Mouse (Mus musculus) midbrain, embryonic 11.5 days (tissue): ENCODE data around the gene Enoph1. TPM values are rescaled to one million over a fixed set of nuclear protein-coding genes. Genes with fewer than 3 reads are reported as not detected.

Source experiments
- ATAC-seq: fragments of 200-750 bp; cut with Nextera tagmentation; 2 replicates; pipeline ENCODE4 v1.8.0; 2017; ENCODE audit warnings: moderate TSS enrichment, moderate library complexity; ENCODE audit not compliant: low FRiP score
- DNase-seq: peaks from one replicate; pipeline ENCODE4 v3.0.0; 2015; ENCODE audit warnings: low spot score; ENCODE audit errors: missing footprints
- H3K27ac ChIP-seq: fragments of 300-500 bp; sonication (generic); 2 replicates; pipeline ENCODE4 v1.5.1; 2014; ENCODE audit warnings: low read depth, low read length
- H3K27me3 ChIP-seq: fragments of 300-500 bp; sonication (generic); 2 replicates; pipeline ENCODE4 v1.6.1; 2014; ENCODE audit warnings: mild to moderate bottlenecking, low read length, moderate library complexity, mixed read lengths; ENCODE audit not compliant: control insufficient read depth, insufficient read depth
- H3K36me3 ChIP-seq: fragments of 300-500 bp; sonication (generic); 2 replicates; pipeline ENCODE4 v1.6.1; 2014; ENCODE audit warnings: mild to moderate bottlenecking, low read length, moderate library complexity, mixed read lengths; ENCODE audit not compliant: control insufficient read depth, insufficient read depth
- H3K4me1 ChIP-seq: fragments of 300-500 bp; sonication (generic); 2 replicates; pipeline ENCODE4 v1.6.1; 2014; ENCODE audit warnings: low read length; ENCODE audit not compliant: control insufficient read depth, insufficient read depth
- H3K4me2 ChIP-seq: fragments of 300-500 bp; sonication (generic); 2 replicates; pipeline ENCODE4 v1.6.1; 2014; ENCODE audit warnings: mild to moderate bottlenecking, moderate library complexity
- H3K4me3 ChIP-seq: fragments of 300-500 bp; sonication (generic); 2 replicates; pipeline ENCODE4 v1.5.1; 2014; ENCODE audit warnings: low read depth, low read length
- H3K9ac ChIP-seq: fragments of 300-500 bp; sonication (generic); 2 replicates; pipeline ENCODE4 v1.6.1; 2014; ENCODE audit warnings: low read length
- H3K9me3 ChIP-seq: fragments of 300-500 bp; sonication (generic); 2 replicates; pipeline ENCODE4 v1.6.1; 2016; ENCODE audit warnings: low read length; ENCODE audit not compliant: control insufficient read depth
- WGBS: fragments of 180-500 bp; shearing (Covaris S2); extraction: QIAGEN DNeasy Blood & Tissue Kit; methylation state at CpG from one replicate; pipeline ENCODE4 v1.1.7; 2014; 5-methylcytosine and 5-hydroxymethylcytosine counted together
- polyA plus RNA-seq: library from polyadenylated mRNA; unstranded; fragments of >200 nt; fragmentation: Nextera tagmentation; extraction: Ambion mirVana; gene quantifications from 2 replicates; pipeline ENCODE4 v1.2.1, GENCODE M21; 2014

Enoph1 gene
- polyA plus RNA-seq, 1 experiment from 2014 or later, result 44.5 TPM

DNA sequence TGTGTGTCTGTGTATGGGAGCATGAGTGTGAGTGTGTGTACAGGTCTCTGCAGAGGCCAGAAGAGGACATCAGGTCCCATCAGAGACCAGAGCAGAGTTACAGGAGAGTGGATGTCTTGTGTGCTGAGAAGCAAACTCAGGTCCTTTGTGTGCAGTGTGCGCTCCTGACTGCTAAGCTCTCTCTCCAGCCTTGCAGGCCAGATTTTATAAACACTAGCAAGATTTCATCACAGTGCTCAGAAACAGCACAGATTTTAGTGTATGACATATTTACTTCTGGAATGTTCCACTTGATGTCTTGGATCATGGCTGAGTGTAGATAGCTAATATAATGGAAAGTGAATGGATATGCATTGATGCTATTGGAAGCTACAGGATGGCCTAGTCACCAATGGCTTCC lies 62.6 kb downstream of the Enoph1 start:
- Histone ChIP-seq H3K9me3 (no peaks in the 10 kb centered on the region), H3K4me1 (no peaks in the 10 kb centered on the region), H3K36me3 (no peaks in the 10 kb centered on the region), H3K27ac (no peak overlapping the region), H3K27me3 (no peaks in the 10 kb centered on the region), H3K9ac (no peak overlapping the region), H3K4me3 (no peak overlapping the region), H3K4me2 (no peak overlapping the region)
- DNase-seq (peak; percentile 71), ATAC-seq (no peak)
- 94% methylated on average over 1 of the region's 1 CpGs for WGBS

GRCm38 (mm10) chr5:100108866-100109265 lies 69.1 kb downstream of the Enoph1 start:
- Histone ChIP-seq H3K27me3 (no peaks in the 10 kb centered on the region), H3K36me3 (no peaks in the 10 kb centered on the region), H3K27ac (no peak overlapping the region), H3K4me3 (no peak overlapping the region), H3K4me2 (no peak overlapping the region), H3K4me1 (no peaks in the 10 kb centered on the region), H3K9me3 (no peaks in the 10 kb centered on the region), H3K9ac (no peak overlapping the region)
- DNase-seq (peak; percentile 65), ATAC-seq (no peak)
- 83% methylated on average over 9 of the region's 9 CpGs for WGBS

GRCm38 (mm10) chr5:100109543-100110282 lies 69.9 kb downstream of the Enoph1 start:
- H3K9me3 ChIP-seq, result no peaks in the 10 kb centered on the region
- H3K4me1 ChIP-seq, result no peaks in the 10 kb centered on the region
- H3K27ac ChIP-seq, result no peak overlapping the region
- no peak for ATAC-seq
- peak; percentile 72 for DNase-seq
- no peaks in the 10 kb centered on the region for H3K27me3 ChIP-seq
- H3K4me3 ChIP-seq, result no peak overlapping the region
- no peak overlapping the region for H3K9ac ChIP-seq
- 68% methylated on average over 7 of the region's 7 CpGs for WGBS
- no peak overlapping the region for H3K4me2 ChIP-seq
- H3K36me3 ChIP-seq, result no peaks in the 10 kb centered on the region

GRCm38 (mm10) chr5:100110581-100110980 lies 70.8 kb downstream of the Enoph1 start:
- DNase-seq (peak; percentile 35), ATAC-seq (no peak)
- Histone ChIP-seq H3K4me2 (no peak overlapping the region), H3K27ac (no peak overlapping the region), H3K9me3 (no peaks in the 10 kb centered on the region), H3K36me3 (no peaks in the 10 kb centered on the region), H3K9ac (no peak overlapping the region), H3K4me1 (no peaks in the 10 kb centered on the region), H3K27me3 (no peaks in the 10 kb centered on the region), H3K4me3 (no peak overlapping the region)
- WGBS, result 86% methylated on average over 3 of the region's 3 CpGs

GRCm38 (mm10) chr5:100113403-100113802 lies 73.6 kb downstream of the Enoph1 start:
- no peak overlapping the region for H3K4me2 ChIP-seq
- no peaks in the 10 kb centered on the region for H3K36me3 ChIP-seq
- no peak overlapping the region for H3K4me3 ChIP-seq
- peak; percentile 69 for DNase-seq
- no peak overlapping the region for H3K9ac ChIP-seq
- ATAC-seq, result no peak
- 66% methylated on average over 5 of the region's 5 CpGs for WGBS
- H3K9me3 ChIP-seq, result no peaks in the 10 kb centered on the region
- H3K27me3 ChIP-seq, result no peaks in the 10 kb centered on the region
- no peaks in the 10 kb centered on the region; the same call in 1 of the 2 replicates for H3K4me1 ChIP-seq
- H3K27ac ChIP-seq, result no peak overlapping the region; the same call in 1 of the 2 replicates

Other genes starting within 250 kb of the Enoph1 start
- not detected in 2 replicates for gene Vamp9, start 133.7 kb upstream of the Enoph1 start, polyA plus RNA-seq
- 282 and 289 TPM in 2 replicates for gene Hnrnpd, start 61.0 kb upstream of the Enoph1 start, polyA plus RNA-seq
- 2.0 and 2.3 TPM in 2 replicates for gene 4930524J08Rik, start 60.9 kb upstream of the Enoph1 start, polyA plus RNA-seq
- 289 and 297 TPM in 2 replicates for gene Hnrnpdl, start 321 bp upstream of the Enoph1 start, polyA plus RNA-seq
- 3.0 TPM in 2 replicates for gene Tmem150c, start 119.8 kb downstream of the Enoph1 start, polyA plus RNA-seq